Mouse (Mus musculus): ENCODE measurements around the gene Panx3. TPM values are rescaled to one million over a fixed set of nuclear protein-coding genes. Genes with fewer than 3 reads are reported as not detected.

The Panx3 gene
- total and polyA plus RNA-seq, 3 experiments, result not detected

GRCm38 (mm10) chr9:37646246-37646645 is 22.8 kb downstream of the Panx3 start:
- Histone ChIP-seq H3K9ac (ENCODE audit: low read depth, low read length) (no peak overlapping the region), H3K4me3 (no peak overlapping the region), H3K27me3 (ENCODE audit: control insufficient read depth, insufficient read depth, low read length) (no peaks in the 10 kb centered on the region), H3K27ac (no peak overlapping the region), H3K79me2 (replicated peaks; ENCODE audit: control insufficient read depth, insufficient read depth, low read length) (no peaks in the 10 kb centered on the region), H3K4me1 (ENCODE audit: control insufficient read depth, insufficient read depth, low read length) (no peaks in the 10 kb centered on the region), H3K36me3 (ENCODE audit: control insufficient read depth, insufficient read depth, low read length) (no peaks in the 10 kb centered on the region; the same call in 1 of the 2 replicates)
- no peak for DNase-seq
- TF ChIP-seq EP300 (IDR thresholded peaks at IDR 0.05; ENCODE audit: insufficient read depth, low read depth, low read length) (no peak), POLR2A (IDR thresholded peaks at IDR 0.05; ENCODE audit: insufficient read depth, low read depth, low read length) (no peak), CTCF (IDR thresholded peaks at IDR 0.05) (no peak)
- WGBS, result 69% methylated on average over 3 of the region's 3 CpGs
- intact Hi-C loops (cut with DNase I), result no loop called here

GRCm38 (mm10) chr9:37638721-37639120 is 30.3 kb downstream of the Panx3 start:
- no peaks in the 10 kb centered on the region for H3K36me3 ChIP-seq (ENCODE audit: control insufficient read depth, insufficient read depth, low read length)
- no peaks in the 10 kb centered on the region for H3K27me3 ChIP-seq (ENCODE audit: control insufficient read depth, insufficient read depth, low read length)
- 83% methylated on average over 3 of the region's 3 CpGs for WGBS
- H3K9ac ChIP-seq (ENCODE audit: low read depth, low read length), result no peak overlapping the region
- intact Hi-C loops (cut with DNase I), result loop anchor here (5.0 kb wide), 1 partner anchor 176 kb away; no protein-coding TSS in a partner anchor
- DNase-seq, result no peak
- H3K4me3 ChIP-seq, result no peak overlapping the region
- H3K27ac ChIP-seq, result no peak overlapping the region
- no peaks in the 10 kb centered on the region for H3K4me1 ChIP-seq (ENCODE audit: control insufficient read depth, insufficient read depth, low read length)
- H3K79me2 ChIP-seq (replicated peaks; ENCODE audit: control insufficient read depth, insufficient read depth, low read length), result no peaks in the 10 kb centered on the region
- TF ChIP-seq POLR2A (IDR thresholded peaks at IDR 0.05; ENCODE audit: insufficient read depth, low read depth, low read length) (no peak), CTCF (IDR thresholded peaks at IDR 0.05) (no peak), EP300 (IDR thresholded peaks at IDR 0.05; ENCODE audit: insufficient read depth, low read depth, low read length) (no peak)

- no peaks in the 10 kb centered on the region for H3K36me3 ChIP-seq (ENCODE audit: control insufficient read depth, insufficient read depth, low read length)
- H3K27ac ChIP-seq, result no peak overlapping the region
- intact Hi-C loops (cut with DNase I), result loop anchor here (5.0 kb wide), 1 partner anchor 175 kb away; no protein-coding TSS in a partner anchor
- H3K4me1 ChIP-seq (ENCODE audit: control insufficient read depth, insufficient read depth, low read length), result no peaks in the 10 kb centered on the region
- H3K27me3 ChIP-seq (ENCODE audit: control insufficient read depth, insufficient read depth, low read length), result no peaks in the 10 kb centered on the region
- TF ChIP-seq POLR2A (IDR thresholded peaks at IDR 0.05; ENCODE audit: insufficient read depth, low read depth, low read length) (no peak), EP300 (IDR thresholded peaks at IDR 0.05; ENCODE audit: insufficient read depth, low read depth, low read length) (no peak), CTCF (IDR thresholded peaks at IDR 0.05) (no peak)
- H3K79me2 ChIP-seq (replicated peaks; ENCODE audit: control insufficient read depth, insufficient read depth, low read length), result no peaks in the 10 kb centered on the region
- no peak overlapping the region for H3K4me3 ChIP-seq
- DNase-seq, result no peak
- no peak overlapping the region for H3K9ac ChIP-seq (ENCODE audit: low read depth, low read length)
- WGBS, result 36% methylated on average over 6 of the region's 6 CpGs
These were observed 32.1 kb downstream of the Panx3 start for GRCm38 (mm10) chr9:37636800-37637542.

- WGBS, result 11% methylated on average over 7 of the region's 7 CpGs
- Histone ChIP-seq H3K9ac (ENCODE audit: low read depth, low read length) (no peak overlapping the region), H3K79me2 (replicated peaks; ENCODE audit: control insufficient read depth, insufficient read depth, low read length) (no peaks in the 10 kb centered on the region), H3K27ac (no peak overlapping the region), H3K36me3 (ENCODE audit: control insufficient read depth, insufficient read depth, low read length) (no peaks in the 10 kb centered on the region), H3K4me3 (no peak overlapping the region), H3K27me3 (ENCODE audit: control insufficient read depth, insufficient read depth, low read length) (no peaks in the 10 kb centered on the region), H3K4me1 (ENCODE audit: control insufficient read depth, insufficient read depth, low read length) (no peaks in the 10 kb centered on the region)
- peak; percentile 28 to 57 for DNase-seq
- TF ChIP-seq POLR2A (IDR thresholded peaks at IDR 0.05; ENCODE audit: insufficient read depth, low read depth, low read length), result no peak
- peak; percentile 89 for TF ChIP-seq CTCF (IDR thresholded peaks at IDR 0.05)
- intact Hi-C loops (cut with DNase I), result loop anchor here (5.0 kb wide), 1 partner anchor 174 kb away; no protein-coding TSS in a partner anchor
These were observed 32.7 kb downstream of the Panx3 start for GRCm38 (mm10) chr9:37636335-37636734.

GRCm38 (mm10) chr9:37634269-37634668 is 34.8 kb downstream of the Panx3 start:
- no peak overlapping the region for H3K27ac ChIP-seq
- intact Hi-C loops (cut with DNase I), result no loop called here
- DNase-seq, result no peak
- 91% methylated on average over 3 of the region's 3 CpGs for WGBS
- H3K4me3 ChIP-seq, result no peak overlapping the region
- no peaks in the 10 kb centered on the region for H3K79me2 ChIP-seq (replicated peaks; ENCODE audit: control insufficient read depth, insufficient read depth, low read length)
- no peaks in the 10 kb centered on the region for H3K36me3 ChIP-seq (ENCODE audit: control insufficient read depth, insufficient read depth, low read length)
- TF ChIP-seq CTCF (IDR thresholded peaks at IDR 0.05) (no peak), EP300 (IDR thresholded peaks at IDR 0.05; ENCODE audit: insufficient read depth, low read depth, low read length) (no peak), POLR2A (IDR thresholded peaks at IDR 0.05; ENCODE audit: insufficient read depth, low read depth, low read length) (no peak)
- no peaks in the 10 kb centered on the region for H3K27me3 ChIP-seq (ENCODE audit: control insufficient read depth, insufficient read depth, low read length)
- H3K4me1 ChIP-seq (ENCODE audit: control insufficient read depth, insufficient read depth, low read length), result no peaks in the 10 kb centered on the region
- H3K9ac ChIP-seq (ENCODE audit: low read depth, low read length), result no peak overlapping the region

- intact Hi-C loops (cut with DNase I), result no loop called here
- WGBS, result 84% methylated on average over 2 of the region's 2 CpGs
These were observed 36.7 kb downstream of the Panx3 start for GRCm38 (mm10) chr9:37632305-37632704.

More at GRCm38 (mm10) chr9:37632305-37632704, 36.7 kb downstream of the Panx3 start:
- H3K27me3 ChIP-seq (ENCODE audit: control insufficient read depth, insufficient read depth, low read length), result no peaks in the 10 kb centered on the region
- no peaks in the 10 kb centered on the region for H3K4me1 ChIP-seq (ENCODE audit: control insufficient read depth, insufficient read depth, low read length)
- H3K4me3 ChIP-seq, result no peak overlapping the region
- H3K9ac ChIP-seq (ENCODE audit: low read depth, low read length), result no peak overlapping the region
- H3K36me3 ChIP-seq (ENCODE audit: control insufficient read depth, insufficient read depth, low read length), result no peaks in the 10 kb centered on the region
- TF ChIP-seq EP300 (IDR thresholded peaks at IDR 0.05; ENCODE audit: insufficient read depth, low read depth, low read length), result no peak
- TF ChIP-seq CTCF (IDR thresholded peaks at IDR 0.05), result no peak
- TF ChIP-seq POLR2A (IDR thresholded peaks at IDR 0.05; ENCODE audit: insufficient read depth, low read depth, low read length), result no peak
- H3K27ac ChIP-seq, result no peak overlapping the region
- H3K79me2 ChIP-seq (replicated peaks; ENCODE audit: control insufficient read depth, insufficient read depth, low read length), result no peaks in the 10 kb centered on the region
- DNase-seq, result no peak

Data from heart, adult 2 months (tissue).